Mouse (Mus musculus) cerebellum, adult 8-10 months (tissue): Measurements from ENCODE around the gene Vmn2r112.
"Not testable (repeated sequence)": the region's sequence is repeated elsewhere in the genome, so short reads cannot be mapped to it uniquely, and the experiment has no call there.

Source experiments
- DNase-seq: peaks from one replicate; pipeline ENCODE4 v3.0.0; 2022

Gene Vmn2r112

GRCm38 (mm10) chr17:22600651-22601050, at the start of gene Vmn2r112:
Vmn2r112 (plus strand) TSS chr17:22600951.
- not testable (repeated sequence) for DNase-seq

- not testable (repeated sequence) for DNase-seq
Measured at GRCm38 (mm10) chr17:22573382-22573781, 27.4 kb upstream of the Vmn2r112 start, which contains the start of gene Vmn2r111. Vmn2r111 (minus strand) TSS chr17:22573482.

- DNase-seq, result no peak
Measured at GRCm38 (mm10) chr17:22630646-22631045, 29.9 kb downstream of the Vmn2r112 start.
